In genomic region chr16:76453457-76454200, GRCm38 (mm10) we compare ENCODE assay signal across 9 mouse cellular contexts.
A peak's percentile ranks its signal among the peaks of the same experiment; 100 is the strongest.
DNase-seq lines count a peak whose midpoint lies in the region; ATAC-seq and TF ChIP-seq lines count a peak whose summit lies in the region.
"Had no signal": no experiment of that assay in that cellular context is flagged by ENCODE, and none has a peak within 500 bp of the region (broad histone marks: within the 10 kb centered on the region; RNA-seq: fewer than 3 reads in every experiment).

No protein-coding gene starts in this region.

- H3K9me3 ChIP-seq in forebrain, embryonic 10.5 days = peaks cover 5% of the 10 kb centered on the region; the same call in 1 of the 2 replicates
- H3K9me3 ChIP-seq in forebrain, postnatal 0 days (ENCODE audit: low read length) = peaks cover 4% of the 10 kb centered on the region; the same call in 1 of the 2 replicates

- H3K27me3 ChIP-seq in forebrain, embryonic 10.5 days (ENCODE audit: poor library complexity, severe bottlenecking) = peaks cover 9% of the 10 kb centered on the region; the same call in 1 of the 2 replicates
- H3K27me3 ChIP-seq in forebrain, postnatal 0 days (ENCODE audit: insufficient read depth, low read length) = no peaks in the 10 kb centered on the region

- ATAC-seq in forebrain, postnatal 0 days = no peak

- no peaks in the 10 kb centered on the region for H3K36me3 ChIP-seq in forebrain, embryonic 10.5 days (replicated peaks)
- no peaks in the 10 kb centered on the region for H3K36me3 ChIP-seq in forebrain, postnatal 0 days (ENCODE audit: insufficient read depth)
- H3K36me3 ChIP-seq: limb, embryonic 13.5 days had no signal

- H3K4me2 ChIP-seq in forebrain, postnatal 0 days (ENCODE audit: low read depth) = no peak overlapping the region
- H3K4me2 ChIP-seq: limb, embryonic 13.5 days had no signal

- 17% methylated on average over 11 of the region's 11 CpGs for WGBS in forebrain, embryonic 10.5 days
- WGBS in forebrain, postnatal 0 days = 19% methylated on average over 11 of the region's 11 CpGs

- H3K9ac ChIP-seq in forebrain, postnatal 0 days = no peak overlapping the region
- H3K9ac ChIP-seq: limb, embryonic 13.5 days had no signal

- peak overlapping the region; percentile 79 for H3K27ac ChIP-seq in forebrain, embryonic 10.5 days
- H3K27ac ChIP-seq in forebrain, postnatal 0 days (ENCODE audit: low read depth, low read length) = no peak overlapping the region
- H3K27ac ChIP-seq: limb, embryonic 13.5 days had no signal

- TF ChIP-seq CTCF in forebrain, postnatal 0 days (IDR thresholded peaks at IDR 0.05; ENCODE audit: low read depth) = no peak

- H3K4me1 ChIP-seq in forebrain, embryonic 10.5 days = peaks cover 27% of the 10 kb centered on the region
- no peaks in the 10 kb centered on the region for H3K4me1 ChIP-seq in forebrain, postnatal 0 days (ENCODE audit: insufficient read depth)

- H3K4me3 ChIP-seq in forebrain, embryonic 10.5 days = no peak overlapping the region
- no peak overlapping the region for H3K4me3 ChIP-seq in forebrain, postnatal 0 days (ENCODE audit: low read depth, low read length)
- H3K4me3 ChIP-seq: limb, embryonic 13.5 days had no signal

- peak; percentile 59 for DNase-seq in forebrain, embryonic 10.5 days (ENCODE audit: extremely low spot score, low spot score)
- DNase-seq in forebrain, postnatal 0 days = no peak
- DNase-seq in fibroblast of lung, adult 2 months (ENCODE audit: low read depth) = peak; percentile 39
- DNase-seq in kidney, adult 8-10 months = peak; percentile 96
- DNase-seq in lung, postnatal 14 days = peak; percentile 35
- DNase-seq in T-cell, adult 2 months (ENCODE audit: low spot score) = no peak
- no peak for DNase-seq in cerebellum, postnatal 25 days
- DNase-seq in urinary bladder, postnatal 10 days (ENCODE audit: low spot score) = no peak

Comparison
In these comparisons a context has a peak if more than half of its experiments do, and no peak if none do; other contexts are left out.
1. DNase-seq: peak in forebrain, embryonic 10.5 days (single experiment), fibroblast of lung, adult 2 months (single experiment), kidney, adult 8-10 months (2 of 2) and lung, postnatal 14 days (single experiment); none in forebrain, postnatal 0 days (single experiment), T-cell, adult 2 months (single experiment), cerebellum, postnatal 25 days (0 of 2) and urinary bladder, postnatal 10 days (single experiment).